12 mouse cellular contexts compared by ENCODE assay signal in the genomic region with DNA sequence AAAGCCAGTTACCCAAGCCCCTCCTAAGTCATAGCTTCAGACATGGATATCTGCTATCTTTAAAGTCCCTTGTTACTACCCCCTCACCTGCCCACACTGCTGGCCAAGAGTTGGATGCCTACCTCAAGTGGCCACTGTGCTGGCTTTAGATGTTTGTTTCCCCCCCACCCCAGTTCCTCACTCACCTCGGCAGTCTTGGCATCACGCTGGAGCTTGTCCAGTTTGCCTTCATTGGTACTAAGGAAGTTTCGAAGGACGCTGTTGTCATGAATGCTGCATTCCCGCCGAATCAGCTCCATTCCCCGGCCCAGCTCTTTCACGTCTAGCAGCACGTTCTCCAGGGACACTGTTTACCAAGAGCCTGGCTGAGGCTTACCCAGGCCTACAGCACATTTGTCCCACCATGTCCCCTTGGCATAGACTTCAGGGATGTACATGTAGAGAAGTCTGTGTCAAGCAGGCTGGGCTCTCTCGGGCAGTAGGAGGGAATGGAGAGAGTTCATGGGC. TPM values are rescaled to one million over a fixed set of nuclear protein-coding genes. Genes with fewer than 3 reads are reported as not detected.
DNase-seq lines count a peak whose midpoint lies in the region; ATAC-seq and TF ChIP-seq lines count a peak whose summit lies in the region.
"Had no signal": no experiment of that assay in that cellular context is flagged by ENCODE, and none has a peak within 500 bp of the region (broad histone marks: within the 10 kb centered on the region; RNA-seq: fewer than 3 reads in every experiment).

No protein-coding gene starts in this region.

- intact Hi-C loops in left cerebral cortex, postnatal 14 days (cut with DNase I), result no loop called here

- TF ChIP-seq CTCF in layer of hippocampus, adult 2 months (conservative IDR thresholded peaks at IDR 0.05), result no peak

- peaks cover 40% of the 10 kb centered on the region for H3K36me3 ChIP-seq in heart, embryonic 11.5 days (ENCODE audit: control insufficient read depth, insufficient read depth, low read length)
- H3K36me3 ChIP-seq in embryonic facial prominence, embryonic 12.5 days, result peaks cover 99% of the 10 kb centered on the region
- peaks cover 98% of the 10 kb centered on the region for H3K36me3 ChIP-seq in limb, embryonic 15.5 days

- H3K27ac ChIP-seq in heart, embryonic 11.5 days (ENCODE audit: low read depth, low read length), result peak overlapping the region; percentile 63
- H3K27ac ChIP-seq in layer of hippocampus, adult 2 months, result peak overlapping the region; percentile 65
- H3K27ac ChIP-seq in embryonic facial prominence, embryonic 12.5 days, result peak overlapping the region; percentile 58
- peak overlapping the region; percentile 61; the same call in 1 of the 2 replicates for H3K27ac ChIP-seq in limb, embryonic 15.5 days

- no peaks in the 10 kb centered on the region for H3K4me1 ChIP-seq in heart, embryonic 11.5 days (ENCODE audit: control insufficient read depth, insufficient read depth, low read length)
- no peaks in the 10 kb centered on the region for H3K4me1 ChIP-seq in embryonic facial prominence, embryonic 12.5 days
- H3K4me1 ChIP-seq in limb, embryonic 15.5 days, result no peaks in the 10 kb centered on the region; the same call in 1 of the 2 replicates

- 71% methylated on average over 10 of the region's 10 CpGs for WGBS in heart, embryonic 11.5 days (ENCODE audit: insufficient replicate concordance)
- WGBS in embryonic facial prominence, embryonic 12.5 days, result 79% methylated on average over 10 of the region's 10 CpGs
- WGBS in limb, embryonic 15.5 days, result 77% methylated on average over 10 of the region's 10 CpGs

- no peaks in the 10 kb centered on the region for H3K27me3 ChIP-seq in heart, embryonic 11.5 days (ENCODE audit: control insufficient read depth, insufficient read depth, low read length)
- H3K27me3 ChIP-seq in embryonic facial prominence, embryonic 12.5 days, result no peaks in the 10 kb centered on the region
- no peaks in the 10 kb centered on the region for H3K27me3 ChIP-seq in limb, embryonic 15.5 days

- no peak for DNase-seq in heart, adult 8-10 months (ENCODE audit: low spot score)
- DNase-seq in layer of hippocampus, adult 2 months (ENCODE audit: low spot score in 2 of 2), result no peak
- DNase-seq in layer of hippocampus, postnatal 36 days, result no peak
- no peak for DNase-seq in left cerebral cortex, postnatal 14 days (ENCODE audit: low spot score in 2 of 2)
- DNase-seq in layer of hippocampus, adult 9-10 months (ENCODE audit: low spot score), result no peak
- DNase-seq: adrenal gland, postnatal 25 days; cerebellum, adult 9-10 months; layer of hippocampus, adult 9-11 months had no signal

- no peaks in the 10 kb centered on the region for H3K9me3 ChIP-seq in heart, embryonic 11.5 days (replicated peaks; ENCODE audit: control insufficient read depth, low read length)
- no peaks in the 10 kb centered on the region for H3K9me3 ChIP-seq in embryonic facial prominence, embryonic 12.5 days
- no peaks in the 10 kb centered on the region for H3K9me3 ChIP-seq in limb, embryonic 15.5 days

- H3K9ac ChIP-seq in heart, embryonic 11.5 days (ENCODE audit: low read depth, low read length), result no peak overlapping the region
- H3K9ac ChIP-seq in embryonic facial prominence, embryonic 12.5 days, result no peak overlapping the region
- H3K9ac ChIP-seq in limb, embryonic 15.5 days, result no peak overlapping the region

- ATAC-seq in heart, embryonic 11.5 days (replicated peaks; ENCODE audit: insufficient number of reproducible peaks, low FRiP score, low TSS enrichment), result no peak
- no peak for ATAC-seq in embryonic facial prominence, embryonic 12.5 days (ENCODE audit: insufficient number of reproducible peaks, insufficient read depth, low FRiP score, low TSS enrichment)
- ATAC-seq in limb, embryonic 15.5 days (ENCODE audit: insufficient number of reproducible peaks, low FRiP score, low TSS enrichment, low read depth), result no peak
- ATAC-seq: CD4-positive, CD25-positive, alpha-beta regulatory T cell, adult 4 months had no signal

- H3K4me2 ChIP-seq in heart, embryonic 11.5 days, result no peak overlapping the region
- H3K4me2 ChIP-seq in embryonic facial prominence, embryonic 12.5 days (replicated peaks), result no peak overlapping the region
- H3K4me2 ChIP-seq in limb, embryonic 15.5 days, result no peak overlapping the region

- no peak overlapping the region for H3K4me3 ChIP-seq in heart, embryonic 11.5 days (ENCODE audit: low read depth, low read length)
- H3K4me3 ChIP-seq in layer of hippocampus, adult 2 months, result no peak overlapping the region
- no peak overlapping the region for H3K4me3 ChIP-seq in embryonic facial prominence, embryonic 12.5 days
- no peak overlapping the region for H3K4me3 ChIP-seq in limb, embryonic 15.5 days

RNA-seq across cellular contexts. Expression of a gene that starts 24.5 kb away (rescaled TPM):
- polyA plus RNA-seq in heart, embryonic 11.5 days (2014; fragmentation: Nextera tagmentation; extraction: Ambion mirVana), result 0.17 and 0.66 TPM in 2 replicates
- total RNA-seq in heart, adult 8-10 months (2022), result under 1 TPM in 1 of 4 experiments, not detected in 3; 0.56 TPM
- 1 to 10 TPM; 1.2 to 1.9 TPM for total RNA-seq in layer of hippocampus, adult 2 months (2021)
- total RNA-seq in layer of hippocampus, postnatal 36 days (2021), result 1 to 10 TPM; 1.1 to 1.6 TPM
- polyA plus RNA-seq in embryonic facial prominence, embryonic 12.5 days (2016; fragmentation: Nextera tagmentation; extraction: Ambion mirVana), result 0.09 and 0.32 TPM in 2 replicates
- 0.10 and 0.18 TPM in 2 replicates for polyA plus RNA-seq in limb, embryonic 15.5 days (2015; fragmentation: Nextera tagmentation; extraction: Ambion mirVana)
- 1 to 10 TPM; 1.7 to 2.2 TPM for total RNA-seq in left cerebral cortex, postnatal 14 days (2021)

RNA-seq across cellular contexts. Expression of a gene that starts 25.3 kb away (rescaled TPM):
- polyA plus RNA-seq in heart, embryonic 11.5 days (2014; fragmentation: Nextera tagmentation; extraction: Ambion mirVana), result 34.6 and 37.4 TPM in 2 replicates
- total RNA-seq in heart, adult 8-10 months (2022), result 10 to 100 TPM; 16.4 to 22.6 (median 20.3) TPM
- 100 to 1,000 TPM; 114 to 119 TPM for total RNA-seq in layer of hippocampus, adult 2 months (2021)
- 10 to 100 TPM; 96.8 to 98.3 TPM for total RNA-seq in layer of hippocampus, postnatal 36 days (2021)
- 79.5 and 80.0 TPM in 2 replicates for polyA plus RNA-seq in embryonic facial prominence, embryonic 12.5 days (2016; fragmentation: Nextera tagmentation; extraction: Ambion mirVana)
- 52.5 and 53.8 TPM in 2 replicates for polyA plus RNA-seq in limb, embryonic 15.5 days (2015; fragmentation: Nextera tagmentation; extraction: Ambion mirVana)
- 10 to 100 TPM; 95.4 to 99.5 TPM for total RNA-seq in left cerebral cortex, postnatal 14 days (2021)

RNA-seq across cellular contexts. Expression of a gene that starts 50.1 kb away (rescaled TPM):
- 11.0 and 11.4 TPM in 2 replicates for polyA plus RNA-seq in heart, embryonic 11.5 days (2014; fragmentation: Nextera tagmentation; extraction: Ambion mirVana)
- total RNA-seq in heart, adult 8-10 months (2022), result 10 to 100 TPM; 13.2 to 17.9 (median 15.8) TPM
- 1 to 10 TPM; 9.0 to 9.7 TPM for total RNA-seq in layer of hippocampus, adult 2 months (2021)
- total RNA-seq in layer of hippocampus, postnatal 36 days (2021), result 1 to 10 TPM; 9.2 to 10.0 TPM
- polyA plus RNA-seq in embryonic facial prominence, embryonic 12.5 days (2016; fragmentation: Nextera tagmentation; extraction: Ambion mirVana), result 32.6 and 37.0 TPM in 2 replicates
- polyA plus RNA-seq in limb, embryonic 15.5 days (2015; fragmentation: Nextera tagmentation; extraction: Ambion mirVana), result 25.0 and 26.9 TPM in 2 replicates
- 10 to 100 TPM; 11.3 to 13.4 TPM for total RNA-seq in left cerebral cortex, postnatal 14 days (2021)

Comparison
In these comparisons a context has a peak if more than half of its experiments do, and no peak if none do; other contexts are left out.
1. RNA of a gene that starts 25.3 kb away (total RNA-seq): 114 to 119 TPM in layer of hippocampus, adult 2 months, 95.4 to 99.5 TPM in left cerebral cortex, postnatal 14 days and 96.8 to 98.3 TPM in layer of hippocampus, postnatal 36 days; 16.4 to 22.6 TPM in heart, adult 8-10 months; every median in the first group is over 4 times any median in the second.
2. Peak in every context shown above with its lines, with median percentiles within 50 percentile points of each other: H3K27ac ChIP-seq.